Mouse (Mus musculus) c-Kit-positive CD71-positive TER-119-positive erythroid progenitor cells, embryonic 14.5 days (primary cell): ENCODE data around the gene E2f2.

Experiments used
- DNase-seq: peaks from one replicate; pipeline ENCODE4 v3.0.0-alpha.2; 2013; ENCODE audit warnings: low spot score

Gene E2f2

DNA sequence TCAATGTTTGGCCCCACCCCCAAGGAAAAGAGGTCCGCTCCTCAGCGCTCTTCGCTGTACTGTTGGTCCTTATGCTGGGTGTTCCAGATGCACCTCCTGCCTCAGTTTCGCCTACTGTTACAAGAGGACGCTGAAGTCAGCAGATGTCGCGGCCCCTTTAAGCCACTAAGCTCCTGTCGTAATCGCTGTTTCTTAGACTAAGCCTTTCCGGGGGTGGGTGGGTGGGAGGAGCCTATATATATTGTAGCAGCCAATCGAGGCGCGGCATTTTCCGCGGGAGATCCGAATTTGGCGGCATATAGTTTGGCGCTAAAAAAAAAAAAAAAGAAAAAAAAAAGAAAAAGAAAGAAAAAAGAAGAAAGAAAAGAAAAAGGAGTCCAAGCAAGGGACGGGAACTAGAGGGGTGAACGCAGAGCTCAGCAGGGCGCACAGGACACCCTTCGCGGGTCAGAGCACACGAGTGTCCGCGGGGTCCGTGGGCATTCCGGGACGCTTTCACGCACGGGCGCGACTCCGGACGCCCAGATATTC is at the start of gene E2f2:
Gene E2f2 (plus strand): TSS at position 384 of the 531 bp plus-strand sequence.
- DNase-seq, result peak; percentile 83

DNA sequence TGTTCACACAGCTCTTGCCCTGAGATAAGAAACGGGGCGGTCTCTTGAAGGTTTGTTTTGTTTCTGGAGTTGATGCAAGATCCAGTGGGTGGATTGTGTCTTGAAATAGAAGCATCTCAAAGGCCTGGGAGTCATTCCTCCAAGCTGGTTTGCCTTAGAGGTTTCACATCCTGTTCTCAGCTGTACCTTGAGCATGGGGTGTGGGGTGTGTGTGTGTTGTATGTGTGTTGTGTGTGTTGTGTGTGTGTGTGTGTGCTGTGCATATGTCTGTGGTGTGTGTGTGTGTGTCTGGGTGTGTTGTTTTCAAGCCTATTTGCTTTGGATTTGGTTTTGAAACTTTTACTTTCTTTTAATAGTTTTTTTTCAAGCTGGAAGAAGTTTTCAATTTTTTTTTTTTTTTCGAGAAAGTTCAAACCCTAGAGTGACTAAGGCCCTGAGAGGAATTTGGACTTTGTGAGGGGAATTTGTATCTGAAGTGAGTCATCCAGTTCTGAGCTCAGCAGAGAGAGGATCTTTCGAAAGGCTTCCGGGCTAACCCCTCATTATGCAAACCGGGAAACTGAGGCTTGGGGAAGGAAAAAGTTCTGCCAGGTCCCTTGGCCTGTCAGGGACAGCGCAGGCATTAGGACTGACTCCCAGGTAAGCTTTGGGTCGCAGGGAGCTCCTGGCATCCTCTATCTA is 48.9 kb upstream of the E2f2 start:
- no peak for DNase-seq

DNA sequence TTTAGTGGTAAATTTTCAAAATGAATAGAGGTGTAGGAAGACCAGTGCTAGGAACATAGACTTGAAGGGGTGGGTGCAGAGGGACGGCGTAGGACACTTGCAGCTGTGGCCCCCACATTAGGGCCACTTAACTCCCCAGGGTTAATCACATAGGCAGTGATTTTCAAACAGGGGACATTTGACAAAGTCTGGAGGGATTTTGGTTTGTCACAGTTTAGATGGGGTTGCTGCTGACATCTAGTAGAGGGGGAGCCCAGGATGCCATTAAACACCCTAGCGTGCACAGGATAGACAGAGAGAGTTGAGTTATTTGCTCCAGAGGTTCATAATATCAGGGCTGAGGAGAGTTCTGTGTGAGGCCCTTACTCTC is 48.4 kb upstream of the E2f2 start:
- no peak for DNase-seq

DNA sequence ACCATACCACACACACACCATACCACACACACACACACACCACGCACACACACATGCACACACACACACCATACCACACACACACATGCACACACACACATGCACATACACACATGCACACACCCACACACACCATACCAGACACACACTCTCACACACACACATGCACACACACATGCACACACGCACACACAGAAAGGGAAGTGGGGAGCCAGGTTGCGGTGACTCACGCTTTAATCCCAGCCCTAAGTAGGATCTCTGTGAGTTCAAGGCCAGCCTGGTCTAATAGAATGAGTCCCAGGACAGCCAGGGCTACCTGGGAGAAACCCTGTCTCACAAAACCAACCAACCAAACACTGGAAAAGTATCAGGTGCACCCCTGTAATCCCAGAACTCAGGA is 47.6 kb upstream of the E2f2 start:
- no peak for DNase-seq

DNA sequence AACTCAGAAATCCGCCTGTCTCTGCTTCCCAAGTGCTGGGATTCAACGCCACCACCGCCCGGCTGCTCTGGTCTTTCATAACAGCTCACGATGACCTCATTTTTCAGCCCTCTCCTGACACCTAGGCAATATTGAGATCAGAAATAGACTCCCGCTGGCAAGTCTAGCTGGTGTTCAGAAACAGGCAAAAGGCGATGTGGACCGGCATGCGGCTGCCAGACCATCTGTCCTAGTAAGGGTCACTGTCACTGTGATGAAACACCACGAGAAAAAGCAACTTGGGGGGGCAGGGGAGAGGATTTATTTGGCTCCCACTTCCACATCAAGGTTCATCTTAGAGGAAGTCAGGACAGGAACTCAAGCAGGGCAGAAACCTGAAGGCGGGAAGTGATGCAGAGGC is 46.7 kb upstream of the E2f2 start:
- no peak for DNase-seq

DNA sequence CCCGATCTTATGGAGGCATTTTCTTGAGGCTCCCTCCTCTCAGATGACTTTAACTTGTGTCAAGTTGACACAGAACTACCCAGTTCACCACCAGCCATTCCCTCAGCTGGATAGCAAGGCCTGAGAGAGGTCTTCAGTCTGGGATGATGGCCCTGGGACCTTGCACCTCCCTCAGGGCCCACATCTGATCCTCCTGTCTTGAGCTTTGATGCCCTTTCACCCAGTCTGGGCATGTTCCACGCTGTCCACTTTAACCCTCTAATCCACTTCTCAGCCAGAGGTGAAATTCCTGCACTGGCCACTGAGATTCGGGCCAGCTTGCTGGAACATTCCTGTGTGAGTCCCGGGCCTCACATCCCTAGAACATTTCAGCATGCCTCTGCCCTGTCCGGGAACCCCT is 46.2 kb upstream of the E2f2 start:
- DNase-seq, result no peak

DNA sequence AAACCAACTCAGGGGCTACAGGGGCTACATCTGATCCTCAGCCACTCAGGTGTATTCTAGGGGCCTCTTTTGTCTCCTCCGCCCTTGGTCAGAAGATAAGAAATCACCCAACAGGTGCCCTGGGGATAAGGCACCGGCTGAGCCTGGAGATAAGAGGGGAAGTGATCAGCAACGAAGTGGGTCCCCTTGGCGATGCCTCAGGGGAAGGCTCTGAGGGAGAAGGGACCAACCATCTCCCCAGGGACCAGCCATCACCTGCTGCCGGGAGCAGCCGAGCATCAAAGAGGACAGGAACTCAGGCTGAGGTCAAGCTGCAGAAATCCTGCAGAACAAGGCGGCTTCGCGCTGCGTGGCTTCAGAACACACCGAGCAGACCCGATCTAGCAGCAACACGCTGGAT is 44.5 kb upstream of the E2f2 start:
- no peak for DNase-seq

DNA sequence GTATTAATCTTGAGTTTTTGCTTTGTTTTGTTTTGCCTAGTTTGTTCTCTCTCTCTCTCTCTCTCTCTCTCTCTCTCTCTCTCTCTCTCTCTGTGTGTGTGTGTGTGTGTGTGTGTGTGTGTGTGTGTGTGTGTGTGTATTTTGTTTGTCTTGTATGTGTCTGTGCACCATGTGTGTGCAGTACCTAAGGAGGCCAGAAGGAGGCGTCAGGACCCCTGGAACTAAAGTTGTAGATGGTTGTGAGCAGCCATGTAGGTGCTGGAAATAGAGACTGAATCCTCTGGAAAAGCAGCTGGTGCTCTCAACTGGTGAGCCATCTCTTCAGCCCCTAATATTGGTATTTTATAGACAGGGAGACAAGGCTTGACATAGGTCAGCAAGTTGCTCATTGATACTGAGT is 42.4 kb upstream of the E2f2 start:
- DNase-seq, result no peak

DNA sequence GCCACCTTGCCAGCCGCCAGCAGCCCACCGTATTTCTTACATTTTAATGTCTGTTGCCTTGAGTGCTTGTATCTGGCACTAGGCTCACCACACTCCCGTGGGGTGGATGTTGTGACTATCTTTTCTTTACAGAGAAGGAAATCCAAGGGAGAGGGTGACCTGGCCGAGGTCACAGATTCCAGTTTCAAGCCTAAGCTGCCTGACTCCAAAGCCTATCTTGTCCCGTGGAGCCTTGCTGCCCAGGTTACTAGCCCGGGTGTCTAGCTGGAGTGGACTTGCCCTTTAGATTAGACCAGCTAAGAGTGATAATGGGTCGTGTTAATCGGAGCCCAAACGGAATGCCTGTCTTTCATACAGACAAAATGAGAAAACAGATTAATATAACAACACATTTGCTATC is 38.4 kb upstream of the E2f2 start:
- no peak for DNase-seq

DNA sequence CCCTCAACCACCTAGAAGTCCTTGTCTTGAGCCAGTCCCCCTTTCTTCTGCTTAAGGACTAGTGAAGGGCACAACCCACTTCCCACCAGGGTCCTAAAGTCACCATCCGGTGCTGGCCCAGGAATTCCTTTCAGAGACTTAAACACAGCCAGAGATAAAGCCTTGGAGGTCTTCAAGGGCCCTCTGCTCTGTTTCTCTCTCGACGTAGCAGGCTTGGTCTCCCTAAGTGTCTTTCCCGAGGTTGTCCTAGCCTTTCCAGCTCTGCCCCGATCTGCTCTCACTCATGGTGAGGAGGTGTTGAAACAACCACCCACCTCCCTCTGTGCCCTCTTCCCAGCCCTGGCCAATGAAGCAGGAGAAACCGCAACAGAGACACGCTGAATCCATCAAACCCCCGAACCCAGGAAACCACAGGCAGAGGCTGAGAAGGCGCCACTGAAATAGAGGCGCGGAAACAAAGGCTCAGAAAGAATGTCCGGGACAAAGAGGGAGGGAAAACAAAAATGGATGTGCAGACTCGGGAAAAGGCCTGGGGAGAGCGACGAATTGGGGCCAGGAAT is 37.7 kb upstream of the E2f2 start:
- no peak for DNase-seq

DNA sequence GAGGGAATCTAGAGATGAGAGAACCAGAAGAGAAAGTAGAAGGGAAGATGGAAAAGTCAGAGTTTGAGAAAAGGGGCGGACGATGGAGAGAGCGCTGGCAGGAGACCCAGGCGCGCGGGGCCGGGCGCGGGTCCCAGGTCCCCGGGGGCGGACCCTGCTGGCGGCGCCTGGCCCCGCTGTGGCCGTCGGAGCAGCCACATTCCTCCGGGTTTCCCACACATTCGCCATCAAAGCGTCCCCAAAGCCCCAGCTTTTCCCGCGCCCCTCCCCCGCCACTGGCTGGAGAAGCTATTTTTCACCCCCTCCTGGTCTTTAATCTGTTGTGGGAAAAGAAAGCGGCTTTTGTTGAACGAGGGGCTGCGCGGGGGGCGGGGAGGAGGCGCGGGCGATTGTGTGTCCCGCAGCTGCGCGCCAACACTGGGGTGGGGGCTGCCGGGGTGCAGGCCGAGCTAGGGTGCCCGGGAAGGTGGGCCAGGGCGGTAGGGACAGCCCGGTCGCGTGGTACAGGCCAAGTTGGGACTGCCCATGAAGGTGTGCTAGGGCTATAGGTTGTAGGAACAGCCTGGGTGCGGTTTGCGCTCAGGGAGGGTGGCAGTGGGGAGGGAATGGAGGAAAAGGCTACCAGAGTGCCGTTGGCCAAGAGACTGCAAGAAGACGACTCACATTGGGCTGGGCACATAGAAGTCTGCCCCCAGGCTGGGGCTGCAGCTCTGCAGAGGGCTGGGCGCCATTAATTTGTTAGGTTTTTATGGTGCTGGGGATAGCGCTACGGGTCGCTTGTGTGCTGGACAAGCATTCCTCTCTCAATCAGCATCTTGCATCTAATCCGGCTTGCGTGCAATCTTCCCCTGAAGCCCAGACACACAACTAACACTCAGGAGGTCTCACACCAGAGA is 37.0 kb upstream of the E2f2 start:
- no peak for DNase-seq

DNA sequence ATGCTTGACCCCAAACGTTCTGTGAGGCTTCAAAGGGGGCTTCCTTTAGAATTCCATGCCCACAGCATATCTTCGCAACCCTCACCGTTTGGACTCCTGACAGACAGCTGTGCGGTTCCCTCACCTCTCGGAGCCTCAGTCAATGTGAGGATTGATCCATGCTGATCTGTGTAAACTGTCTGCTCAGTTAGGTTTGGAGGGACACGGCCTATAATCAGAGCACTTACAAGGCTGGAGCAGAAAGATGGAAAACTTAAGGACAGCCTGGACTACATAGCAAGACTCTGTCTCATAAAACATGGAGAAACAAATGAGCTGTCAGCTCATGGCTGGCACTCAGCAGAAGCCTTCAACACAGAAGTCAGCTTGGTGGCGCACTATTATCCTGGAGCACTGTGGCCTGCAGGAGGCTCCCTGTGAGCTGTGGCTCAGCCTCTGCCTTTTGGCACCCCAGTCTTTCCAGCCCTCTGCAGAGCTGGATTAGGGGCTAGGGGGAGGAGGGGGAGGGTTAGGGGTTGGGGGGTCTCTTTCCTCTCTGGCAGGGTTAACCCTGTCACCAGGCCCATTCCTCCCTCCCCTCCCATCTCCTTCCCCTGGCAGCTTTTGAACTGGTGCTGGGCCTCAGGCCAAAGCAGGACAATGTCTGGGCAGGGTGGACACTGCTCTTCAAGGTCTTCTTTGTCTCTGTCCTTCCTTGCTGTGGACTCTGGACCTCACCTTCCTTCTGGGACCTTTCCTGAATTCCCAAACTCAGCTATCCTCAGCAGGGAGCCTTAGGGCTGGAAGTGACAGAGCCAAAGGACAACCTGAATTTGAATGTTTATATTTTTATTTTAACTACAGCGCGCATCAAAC is 36.1 kb upstream of the E2f2 start:
- DNase-seq, result no peak

DNA sequence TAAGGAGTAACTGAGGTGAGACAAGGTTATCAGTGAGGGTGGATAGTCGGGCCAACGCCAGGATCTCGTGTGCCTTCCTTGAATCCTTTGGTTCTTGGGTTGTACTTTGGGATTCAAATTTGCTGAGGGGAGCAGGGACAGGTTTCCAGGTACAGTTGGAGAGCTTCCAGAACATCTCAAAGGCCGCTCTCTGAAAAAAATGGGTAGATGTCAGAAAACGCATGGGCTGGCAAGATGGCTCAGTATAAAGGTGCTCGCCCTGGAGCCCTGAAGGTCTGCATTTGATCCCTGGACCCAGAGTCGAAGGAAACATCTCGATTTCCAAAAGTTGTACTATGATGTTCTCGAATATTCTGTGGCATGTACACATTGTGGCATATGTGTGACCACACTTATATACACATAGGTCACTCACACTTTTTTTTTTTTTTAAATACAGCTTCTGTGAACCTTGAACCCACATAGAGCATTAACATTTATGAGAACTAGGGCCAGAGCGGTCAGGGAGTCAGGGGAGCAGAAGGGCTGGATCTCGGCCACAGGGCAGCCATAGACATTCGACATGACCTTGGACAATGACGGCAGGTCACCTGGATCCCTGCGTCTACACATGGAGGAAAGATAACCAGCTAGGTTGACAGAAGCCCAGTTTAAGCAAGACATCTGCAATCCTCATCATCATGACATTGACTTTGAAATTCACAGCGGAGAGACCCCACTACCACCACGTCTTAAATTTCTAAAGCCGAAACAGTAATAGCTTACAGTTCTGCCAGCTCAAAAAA is 32.7 kb upstream of the E2f2 start:
- no peak for DNase-seq

DNA sequence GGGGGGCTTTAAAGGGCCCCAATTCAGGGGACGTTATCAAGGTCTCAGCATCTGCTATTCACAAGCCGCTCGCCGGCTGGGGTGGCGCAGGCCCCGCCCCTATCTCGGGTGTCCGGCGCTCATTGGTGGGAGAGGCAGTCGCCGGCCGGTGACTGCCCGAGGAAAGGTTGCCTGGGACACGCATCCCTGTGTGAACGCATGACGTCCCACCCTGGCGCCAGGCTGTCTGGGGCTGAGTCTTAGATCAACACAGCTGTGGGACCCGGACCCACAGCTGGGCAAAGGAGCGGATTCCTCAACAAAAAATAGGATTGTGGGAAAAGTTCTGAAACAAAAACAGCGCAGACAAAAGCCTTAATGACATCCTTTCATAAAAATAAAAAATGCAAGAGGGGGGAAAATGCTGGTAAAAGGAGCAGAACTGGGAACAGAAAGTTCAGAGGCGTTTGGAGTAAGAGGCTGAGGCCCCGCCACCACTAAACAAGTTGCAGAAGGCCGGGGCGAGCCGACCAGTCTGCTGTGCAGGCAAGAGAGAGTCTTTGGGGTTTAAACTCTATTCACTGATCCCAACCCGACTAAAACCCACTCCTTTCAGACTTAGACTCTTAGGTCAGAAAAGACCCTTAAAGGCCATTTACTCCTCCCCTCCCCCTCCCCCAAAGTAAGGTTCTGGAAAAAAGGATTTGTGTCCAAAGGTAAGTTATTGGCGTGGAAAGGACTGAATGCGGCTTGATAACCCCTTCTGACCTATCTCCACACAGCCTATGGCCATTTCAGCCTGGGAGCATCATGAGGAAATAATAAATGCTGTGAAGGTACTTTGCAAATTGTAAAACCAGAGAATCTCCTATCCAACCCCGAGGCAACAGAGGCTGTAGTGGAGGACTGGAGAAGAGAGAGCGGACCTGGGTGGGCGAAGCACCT is 31.6 kb upstream of the E2f2 start:
- peak; percentile 57 for DNase-seq

DNA sequence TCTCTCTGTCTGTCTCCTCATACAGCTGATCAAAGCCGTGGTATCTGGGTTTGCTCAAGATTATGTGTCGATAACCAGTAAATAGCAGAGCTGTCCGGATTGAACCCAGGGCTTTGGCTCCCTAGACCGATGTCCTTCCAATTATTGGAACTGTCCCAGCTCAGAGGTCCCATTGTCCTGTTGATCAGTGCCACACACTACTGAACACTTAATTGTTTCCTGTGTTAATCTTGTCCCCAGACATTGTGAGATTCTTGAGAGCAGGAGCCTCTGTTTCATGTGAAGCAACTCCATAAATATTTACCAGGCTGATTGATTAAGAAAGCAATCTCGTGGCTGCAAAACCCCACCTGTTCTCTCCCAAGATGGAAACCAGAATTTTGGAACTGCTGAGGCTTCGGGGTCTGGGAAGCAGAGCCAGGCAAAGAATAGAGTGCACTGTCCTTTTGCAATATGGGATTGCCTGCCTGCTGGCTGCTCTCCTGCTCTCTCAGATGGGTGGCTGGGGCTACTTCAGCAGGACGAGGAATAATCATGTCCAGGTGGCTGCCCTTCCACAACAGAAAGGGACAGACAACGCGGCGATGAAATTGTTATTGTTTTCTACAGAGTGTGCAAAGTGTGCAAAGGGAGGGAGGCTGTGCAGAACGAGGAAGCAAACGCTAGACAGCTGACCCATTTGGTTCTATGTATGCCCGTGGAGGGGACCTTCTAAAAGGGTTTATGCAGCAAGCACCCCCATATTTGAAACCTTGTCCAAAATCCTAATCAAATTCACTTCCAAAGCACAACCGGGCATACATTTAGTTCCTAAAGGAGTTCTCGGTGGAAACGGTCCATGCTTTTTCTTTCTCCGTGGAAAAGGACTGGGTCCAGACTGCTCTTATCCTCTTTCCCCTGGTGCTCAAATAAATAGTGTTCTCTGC is 29.7 kb upstream of the E2f2 start:
- DNase-seq, result no peak

DNA sequence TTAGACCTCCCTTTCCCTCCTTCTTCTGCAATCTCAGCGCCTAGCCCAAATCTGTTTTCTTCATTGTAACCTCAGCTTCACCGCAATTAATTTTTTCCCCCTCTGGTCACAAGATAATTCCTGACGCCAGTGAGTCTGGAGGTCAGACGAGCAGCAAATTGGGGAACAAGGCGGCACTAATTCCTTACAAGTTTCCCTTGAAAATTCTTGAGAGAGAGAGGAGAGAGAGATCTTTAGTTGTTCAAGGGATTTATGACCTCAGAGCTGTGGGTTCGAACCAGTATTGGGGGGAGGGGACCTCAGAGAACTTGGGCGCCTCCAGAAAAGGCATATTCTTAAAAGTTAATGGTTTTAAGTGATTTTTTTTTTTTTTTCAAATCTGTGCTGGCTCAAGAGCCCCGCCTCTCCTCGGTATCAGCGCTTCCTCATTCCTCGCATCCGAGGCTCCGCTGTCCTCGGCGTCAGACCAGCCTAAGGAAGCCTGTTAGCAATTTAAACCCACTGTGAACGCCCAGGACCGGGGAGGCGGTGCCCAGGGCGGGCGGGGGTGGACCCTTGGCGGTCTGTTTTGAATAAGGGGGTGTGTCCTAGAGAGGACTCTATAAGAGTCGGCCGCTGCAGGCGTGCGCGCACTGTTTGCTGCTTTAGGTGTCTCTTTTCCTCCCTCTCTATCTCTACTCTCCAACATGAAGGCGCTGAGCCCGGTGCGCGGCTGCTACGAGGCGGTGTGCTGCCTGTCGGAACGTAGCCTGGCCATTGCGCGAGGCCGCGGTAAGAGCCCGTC is 28.8 kb upstream of the E2f2 start, which contains the start of gene Id3:
Gene Id3 (plus strand): TSS at position 305 of the 784 bp plus-strand sequence.
- peak; percentile 53 for DNase-seq

DNA sequence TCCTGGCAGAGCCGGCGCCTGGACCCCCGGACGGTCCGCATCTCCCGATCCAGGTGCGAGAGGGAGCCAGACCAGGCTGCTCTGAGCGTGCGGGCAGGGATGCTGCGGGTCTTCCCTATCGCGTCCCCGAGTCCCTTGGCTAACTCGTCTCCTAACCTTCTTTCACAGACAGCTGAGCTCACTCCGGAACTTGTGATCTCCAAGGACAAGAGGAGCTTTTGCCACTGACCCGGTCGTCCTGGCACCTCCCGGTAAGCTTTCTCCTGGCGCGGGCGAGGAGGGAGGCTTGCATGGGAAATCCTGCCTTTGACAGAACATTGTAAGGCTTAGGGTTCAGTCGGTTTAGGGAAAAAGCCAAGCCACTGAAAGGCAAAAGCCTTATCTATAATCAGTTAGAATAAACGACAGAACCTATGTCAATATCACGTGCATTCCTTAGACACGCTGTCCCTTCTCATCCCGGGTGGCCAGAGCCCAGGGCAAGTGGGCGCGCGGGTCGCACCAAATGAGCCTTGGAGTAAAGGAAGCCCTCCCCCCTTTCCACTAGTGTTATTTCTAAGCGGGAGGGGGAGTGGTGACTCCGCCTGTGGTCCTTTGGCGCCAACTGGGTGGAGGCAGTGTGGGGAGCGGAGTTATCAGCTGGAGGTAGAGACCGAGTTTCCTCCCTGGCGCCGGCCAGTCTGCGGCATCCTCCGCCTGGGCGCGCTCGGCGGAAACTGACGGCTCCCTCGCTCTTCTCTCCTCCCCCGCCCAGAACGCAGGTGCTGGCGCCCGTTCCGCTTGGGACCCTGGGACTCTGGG is 27.9 kb upstream of the E2f2 start:
- DNase-seq, result no peak
